Mouse (Mus musculus) lung, embryonic 15.5 days (tissue): Measurements from ENCODE around the gene Prkar1a. TPM values are rescaled to one million over a fixed set of nuclear protein-coding genes. Genes with fewer than 3 reads are reported as not detected.

Experiments used
- ATAC-seq: fragments of 200-750 bp; cut with Nextera tagmentation; 2 replicates; pipeline ENCODE4 v1.8.0; 2017; ENCODE audit warnings: moderate number of reproducible peaks, borderline replicate concordance; ENCODE audit not compliant: low FRiP score, low TSS enrichment; ENCODE audit errors: extremely low read depth
- H3K27ac ChIP-seq: fragments of 300-500 bp; sonication (generic); 2 replicates; pipeline ENCODE4 v1.5.1; 2015; ENCODE audit warnings: moderate library complexity, mild to moderate bottlenecking, inconsistent platforms
- H3K27me3 ChIP-seq: fragments of 300-500 bp; sonication (generic); 2 replicates; pipeline ENCODE4 v1.6.1; 2015; ENCODE audit warnings: inconsistent platforms
- H3K36me3 ChIP-seq: fragments of 300-500 bp; sonication (generic); 2 replicates; pipeline ENCODE4 v1.6.1; 2015; ENCODE audit warnings: inconsistent platforms
- H3K4me1 ChIP-seq: fragments of 300-500 bp; sonication (generic); 2 replicates; pipeline ENCODE4 v1.6.1; 2015; ENCODE audit warnings: inconsistent platforms
- H3K4me2 ChIP-seq: fragments of 300-500 bp; sonication (generic); 2 replicates; pipeline ENCODE4 v1.6.1; 2015; ENCODE audit warnings: inconsistent platforms, mild to moderate bottlenecking, moderate library complexity
- H3K4me3 ChIP-seq: fragments of 300-500 bp; sonication (generic); 2 replicates; pipeline ENCODE4 v1.5.1; 2015; ENCODE audit warnings: mild to moderate bottlenecking, inconsistent platforms
- H3K9ac ChIP-seq: fragments of 300-500 bp; sonication (generic); 2 replicates; pipeline ENCODE4 v1.6.1; 2015; ENCODE audit warnings: inconsistent platforms
- H3K9me3 ChIP-seq: fragments of 300-500 bp; sonication (generic); 2 replicates; pipeline ENCODE4 v1.6.1; 2016; ENCODE audit warnings: inconsistent platforms
- WGBS: fragments of 180-500 bp; shearing (Covaris S2); methylation state at CpG from one replicate; pipeline ENCODE4 v1.1.7; 2015; 5-methylcytosine and 5-hydroxymethylcytosine counted together
- polyA plus RNA-seq: library from polyadenylated mRNA; unstranded; fragments of >200 nt; fragmentation: Nextera tagmentation; extraction: Ambion mirVana; gene quantifications from 2 replicates; pipeline ENCODE4 v1.2.1, GENCODE M21; 2015

Gene Prkar1a
- polyA plus RNA-seq, 1 experiment from 2014 or later = 400 TPM

DNA sequence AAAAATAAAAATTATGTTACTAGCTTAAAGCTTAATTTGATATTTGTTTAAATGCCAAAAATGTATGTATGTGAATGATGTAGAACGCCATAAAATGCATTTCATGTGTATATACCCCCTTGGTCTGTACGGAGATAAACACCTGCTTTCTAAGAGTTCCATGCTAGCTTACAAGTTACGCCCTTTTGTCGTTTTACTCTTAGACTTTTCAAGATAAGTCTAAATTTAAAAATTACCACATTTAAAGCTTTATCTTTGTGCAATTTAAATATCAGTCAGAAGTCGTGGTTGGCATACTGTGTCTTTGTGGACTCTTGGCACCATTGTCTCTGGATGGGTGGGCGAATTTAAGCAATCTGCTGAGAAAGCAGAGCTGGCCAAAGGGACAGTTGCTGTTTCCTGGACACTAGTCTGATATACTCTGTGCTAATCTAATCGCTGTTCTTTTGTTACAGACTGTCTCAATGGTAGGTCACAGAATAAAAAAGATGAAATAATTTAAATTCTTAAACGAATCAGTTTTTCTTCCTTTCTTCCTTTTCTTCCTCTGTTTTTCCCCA lies 20.0 kb downstream of the Prkar1a start:
- Histone ChIP-seq H3K9me3 (no peaks in the 10 kb centered on the region), H3K27ac (no peak overlapping the region), H3K4me3 (no peak overlapping the region), H3K4me1 (peaks cover 13% of the 10 kb centered on the region), H3K36me3 (peaks cover 54% of the 10 kb centered on the region), H3K27me3 (no peaks in the 10 kb centered on the region), H3K9ac (no peak overlapping the region), H3K4me2 (no peak overlapping the region)
- WGBS = 86% methylated on average over 8 of the region's 8 CpGs
- no peak for ATAC-seq

DNA sequence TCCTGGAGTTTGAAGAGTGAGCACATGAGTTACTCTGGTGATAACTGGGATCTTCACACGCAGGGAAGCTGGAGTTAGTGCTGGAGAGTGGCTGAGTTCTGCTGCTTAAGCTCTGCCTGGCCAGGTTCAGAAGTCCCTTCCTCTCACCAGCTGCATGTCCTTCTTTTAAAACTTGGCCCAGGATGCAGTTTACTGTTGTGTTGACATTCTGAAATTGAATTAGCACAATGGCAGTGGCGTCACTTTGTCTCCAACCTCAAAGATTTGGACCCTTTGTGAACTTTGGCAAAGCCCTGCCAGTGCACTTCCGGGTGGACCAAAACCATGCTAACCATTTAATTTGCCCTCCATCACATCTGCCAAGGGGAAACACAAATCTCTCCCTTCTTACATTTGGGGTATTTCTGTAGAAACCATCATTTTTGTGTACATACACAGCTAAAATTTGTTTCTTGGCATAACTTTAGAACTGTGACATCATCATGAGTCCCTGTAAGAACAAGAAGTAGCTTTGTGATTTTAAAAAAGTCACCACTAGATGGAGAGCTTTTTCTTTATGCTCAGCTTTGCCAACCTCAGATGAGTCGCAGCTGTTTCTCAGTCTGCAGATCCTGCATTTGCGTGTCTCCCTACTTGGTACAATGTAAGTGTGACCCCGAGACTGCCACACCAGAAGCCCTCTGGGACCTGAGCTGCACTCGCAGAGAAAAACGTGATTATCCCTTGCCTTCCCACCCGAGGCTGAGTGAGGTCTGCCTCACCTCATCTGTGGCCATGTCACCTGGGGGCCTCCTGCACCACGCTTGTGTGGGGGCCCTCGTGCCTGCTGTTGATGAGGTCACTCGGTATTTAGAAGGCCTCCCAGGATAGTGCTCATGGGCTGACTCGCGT lies 21.1 kb downstream of the Prkar1a start:
- peaks cover 13% of the 10 kb centered on the region for H3K4me1 ChIP-seq
- peaks cover 45% of the 10 kb centered on the region for H3K36me3 ChIP-seq
- H3K4me3 ChIP-seq = no peak overlapping the region
- no peaks in the 10 kb centered on the region for H3K27me3 ChIP-seq
- H3K4me2 ChIP-seq = no peak overlapping the region
- no peak overlapping the region for H3K9ac ChIP-seq
- H3K27ac ChIP-seq = peak overlapping the region; percentile 58
- 47% methylated on average over 14 of the region's 14 CpGs for WGBS
- H3K9me3 ChIP-seq = no peaks in the 10 kb centered on the region
- peak; percentile 67; the same call in 1 of the 2 replicates for ATAC-seq

DNA sequence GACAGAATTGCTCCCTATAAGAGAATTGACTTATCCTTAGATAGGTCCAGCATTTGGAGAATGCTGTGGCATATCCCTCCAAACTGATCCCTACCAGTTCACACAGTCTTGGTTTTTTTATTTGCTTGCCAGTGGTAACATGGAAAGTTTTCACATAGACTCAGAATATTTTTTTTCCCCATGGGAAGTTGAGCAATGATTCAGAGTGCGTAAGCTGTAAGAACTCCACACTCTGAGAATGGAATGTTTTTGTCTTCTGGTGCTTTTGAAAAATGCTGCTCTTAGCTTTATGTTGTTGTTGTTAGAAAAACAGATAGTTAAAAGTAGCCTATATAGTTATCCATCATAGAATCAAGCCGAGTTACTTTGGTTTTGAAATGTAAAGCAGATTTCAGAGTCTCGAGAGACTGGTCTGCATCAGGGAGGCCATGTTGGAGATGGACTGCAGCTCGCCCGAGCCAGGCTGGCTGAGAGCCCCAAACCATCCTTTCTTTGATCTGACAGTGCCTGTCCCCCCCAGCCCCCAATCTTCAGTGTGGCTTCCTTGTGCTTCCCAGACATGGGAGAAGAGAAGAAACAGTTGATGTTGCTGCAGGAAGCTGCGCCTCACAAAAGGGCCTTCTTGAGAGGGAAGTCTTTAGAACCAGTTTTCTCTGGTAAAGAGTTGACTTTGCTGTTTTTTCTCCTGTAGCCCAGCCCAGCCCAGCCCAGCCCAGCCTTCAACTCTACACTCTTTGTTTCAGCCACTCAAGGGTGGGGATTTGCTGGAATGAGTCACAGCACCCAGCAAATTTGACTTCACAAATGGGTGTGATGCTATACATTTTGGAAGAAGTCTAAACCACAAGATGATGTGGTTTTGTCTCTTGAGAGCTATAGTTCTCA lies 22.2 kb downstream of the Prkar1a start:
- 0 out of 2 replicates have a peak, but pooled peaks have one; percentile 24 for ATAC-seq
- Histone ChIP-seq H3K4me3 (no peak overlapping the region), H3K36me3 (peaks cover 34% of the 10 kb centered on the region), H3K9ac (no peak overlapping the region), H3K27me3 (no peaks in the 10 kb centered on the region), H3K4me1 (peaks cover 13% of the 10 kb centered on the region), H3K27ac (peak overlapping the region; percentile 58), H3K9me3 (no peaks in the 10 kb centered on the region), H3K4me2 (no peak overlapping the region)
- WGBS = 57% methylated on average over 6 of the region's 6 CpGs

DNA sequence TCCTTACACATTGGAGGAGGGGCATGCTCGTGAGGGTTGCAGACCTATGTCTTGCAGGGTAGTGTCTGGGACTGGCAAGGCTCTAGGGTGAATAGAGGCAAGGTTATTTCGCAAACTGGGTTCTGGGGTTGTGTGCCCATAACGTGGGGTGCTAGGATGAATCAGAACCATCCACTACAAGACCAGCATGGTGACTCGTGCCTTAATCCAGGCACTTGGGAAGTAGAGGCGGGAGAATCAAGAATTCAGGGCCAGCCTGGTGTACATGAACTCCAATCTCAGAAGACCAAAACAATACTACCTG lies 22.8 kb downstream of the Prkar1a start:
- H3K4me2 ChIP-seq = no peak overlapping the region
- no peak for ATAC-seq
- H3K4me3 ChIP-seq = no peak overlapping the region
- no peak overlapping the region for H3K27ac ChIP-seq
- peaks cover 13% of the 10 kb centered on the region for H3K4me1 ChIP-seq
- no peaks in the 10 kb centered on the region for H3K27me3 ChIP-seq
- WGBS = 86% methylated on average over 5 of the region's 5 CpGs
- peaks cover 28% of the 10 kb centered on the region for H3K36me3 ChIP-seq
- H3K9me3 ChIP-seq = no peaks in the 10 kb centered on the region
- H3K9ac ChIP-seq = no peak overlapping the region

DNA sequence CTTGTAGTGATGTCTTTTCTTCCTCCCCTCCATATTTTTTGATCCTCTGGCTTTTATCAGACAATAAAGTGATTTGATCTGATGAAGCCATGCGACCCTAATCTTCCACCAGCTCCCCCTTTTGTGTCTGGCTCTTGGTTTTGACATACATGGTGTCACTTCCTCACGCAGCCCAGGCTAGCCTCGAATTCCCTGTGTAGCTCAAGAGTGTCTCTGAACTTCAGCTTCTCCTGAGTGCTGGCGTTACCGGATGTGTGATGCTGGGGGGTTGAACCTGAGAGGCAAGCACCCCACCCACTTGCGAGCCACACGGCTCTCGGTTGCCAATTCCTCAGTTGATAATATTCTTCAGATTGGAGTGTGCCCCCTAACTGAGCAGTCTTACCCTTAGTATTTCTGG lies 23.2 kb downstream of the Prkar1a start:
- Histone ChIP-seq H3K27ac (no peak overlapping the region), H3K4me3 (no peak overlapping the region)

DNA sequence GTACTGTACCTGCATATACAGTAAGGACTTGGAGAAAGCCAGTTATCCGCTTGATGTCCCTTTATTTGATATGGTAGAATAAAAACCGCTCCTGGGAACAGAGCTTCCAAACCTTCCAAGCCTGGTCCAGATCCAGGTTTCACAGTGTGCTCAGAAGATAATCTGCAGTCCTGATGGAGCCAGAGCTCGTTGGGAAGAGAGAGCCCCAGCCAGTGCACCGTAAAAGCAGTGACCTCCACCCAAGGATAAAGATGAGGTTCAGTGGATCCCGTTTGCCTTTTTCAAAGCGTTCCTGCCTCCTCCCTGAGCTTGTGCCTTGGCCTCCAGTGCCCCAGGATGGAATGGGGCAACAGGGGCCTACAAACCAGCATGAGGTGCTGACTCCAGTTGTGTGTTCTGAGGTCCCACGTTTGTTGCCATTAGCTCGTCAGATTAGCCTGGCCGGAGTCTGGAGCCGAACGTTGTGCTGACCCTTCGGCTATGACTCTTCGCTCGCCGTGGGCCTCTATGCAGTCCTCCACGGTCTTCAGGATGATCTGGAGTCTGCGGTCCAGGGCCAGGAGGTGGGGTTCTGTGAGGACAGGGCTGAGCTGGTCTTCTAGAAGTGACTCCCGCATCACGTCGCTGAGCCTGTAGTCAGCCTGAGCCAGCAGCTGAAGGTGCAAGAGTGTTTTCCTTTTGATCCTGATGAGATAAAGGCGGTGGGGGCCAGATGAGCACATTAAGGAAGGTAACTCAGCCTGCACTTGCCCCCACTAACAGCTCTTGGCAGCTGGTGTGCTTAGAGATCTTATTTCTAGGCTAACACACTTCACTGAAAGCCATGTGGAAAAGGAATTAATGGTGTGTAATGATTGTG lies 23.9 kb downstream of the Prkar1a start:
- H3K9ac ChIP-seq = no peak overlapping the region
- no peak overlapping the region for H3K4me2 ChIP-seq
- ATAC-seq = no peak
- whole genome bisulfite sequencing = 56% methylated on average over 21 of the region's 21 CpGs
- H3K27me3 ChIP-seq = no peaks in the 10 kb centered on the region
- H3K36me3 ChIP-seq = peaks cover 17% of the 10 kb centered on the region
- H3K4me3 ChIP-seq = no peak overlapping the region
- no peak overlapping the region for H3K27ac ChIP-seq
- H3K9me3 ChIP-seq = no peaks in the 10 kb centered on the region
- peaks cover 13% of the 10 kb centered on the region for H3K4me1 ChIP-seq

More for the DNA sequence above, 23.2 kb downstream of the Prkar1a start:
- H3K9ac ChIP-seq = no peak overlapping the region
- H3K27me3 ChIP-seq = no peaks in the 10 kb centered on the region
- no peak for ATAC-seq
- WGBS = 84% methylated on average over 8 of the region's 8 CpGs
- no peaks in the 10 kb centered on the region for H3K9me3 ChIP-seq
- H3K4me2 ChIP-seq = no peak overlapping the region
- peaks cover 24% of the 10 kb centered on the region for H3K36me3 ChIP-seq
- peaks cover 13% of the 10 kb centered on the region for H3K4me1 ChIP-seq

DNA sequence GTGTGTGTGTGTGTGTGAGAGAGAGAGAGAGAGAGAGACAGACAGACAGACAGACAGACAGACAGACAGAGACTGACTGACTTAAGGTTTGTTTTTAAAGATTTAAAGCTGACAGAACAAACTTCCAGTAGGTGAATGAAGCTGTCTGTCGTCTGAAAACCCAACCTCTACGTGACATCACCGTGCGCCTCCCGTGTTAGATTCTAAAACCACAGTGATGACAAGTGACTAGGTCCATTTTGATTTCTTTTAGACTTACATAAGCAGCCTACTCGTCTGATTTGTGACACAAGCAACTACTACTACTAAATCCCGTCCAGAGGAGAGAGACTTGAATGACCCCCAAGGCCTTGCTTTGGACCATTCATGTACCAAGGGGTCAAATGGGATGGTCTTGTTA lies 24.5 kb downstream of the Prkar1a start:
- no peak overlapping the region for H3K4me2 ChIP-seq
- H3K9me3 ChIP-seq = no peaks in the 10 kb centered on the region
- WGBS = 73% methylated on average over 7 of the region's 7 CpGs
- H3K36me3 ChIP-seq = peaks cover 10% of the 10 kb centered on the region; the same call in 1 of the 2 replicates
- ATAC-seq = no peak
- H3K27me3 ChIP-seq = no peaks in the 10 kb centered on the region
- H3K27ac ChIP-seq = no peak overlapping the region
- peaks cover 13% of the 10 kb centered on the region for H3K4me1 ChIP-seq
- H3K9ac ChIP-seq = no peak overlapping the region
- H3K4me3 ChIP-seq = no peak overlapping the region

DNA sequence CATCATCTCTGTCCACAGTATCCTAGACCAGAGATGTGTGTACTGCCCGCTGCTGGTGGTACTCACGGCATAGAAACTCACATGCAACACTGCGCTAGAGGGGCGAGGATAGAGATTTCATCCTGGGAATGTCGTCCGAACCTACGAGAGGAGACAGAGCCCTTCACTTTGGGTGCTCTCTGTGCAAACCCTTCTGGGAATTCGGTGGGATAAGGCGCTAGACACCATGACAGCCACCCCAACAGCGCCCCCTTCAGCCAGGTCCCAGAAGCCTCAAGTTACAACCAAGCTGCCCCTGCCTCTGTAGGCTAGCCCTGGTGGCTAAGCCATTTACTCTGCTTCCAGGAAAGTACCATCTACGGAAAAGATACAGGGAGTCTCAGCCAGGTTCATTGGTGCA lies 25.3 kb downstream of the Prkar1a start:
- Histone ChIP-seq H3K4me1 (peaks cover 13% of the 10 kb centered on the region), H3K9ac (no peak overlapping the region), H3K36me3 (peaks cover 6% of the 10 kb centered on the region; the same call in 1 of the 2 replicates), H3K9me3 (no peaks in the 10 kb centered on the region), H3K4me2 (no peak overlapping the region), H3K4me3 (no peak overlapping the region), H3K27me3 (no peaks in the 10 kb centered on the region), H3K27ac (no peak overlapping the region)
- ATAC-seq = no peak
- WGBS = 76% methylated on average over 11 of the region's 11 CpGs

DNA sequence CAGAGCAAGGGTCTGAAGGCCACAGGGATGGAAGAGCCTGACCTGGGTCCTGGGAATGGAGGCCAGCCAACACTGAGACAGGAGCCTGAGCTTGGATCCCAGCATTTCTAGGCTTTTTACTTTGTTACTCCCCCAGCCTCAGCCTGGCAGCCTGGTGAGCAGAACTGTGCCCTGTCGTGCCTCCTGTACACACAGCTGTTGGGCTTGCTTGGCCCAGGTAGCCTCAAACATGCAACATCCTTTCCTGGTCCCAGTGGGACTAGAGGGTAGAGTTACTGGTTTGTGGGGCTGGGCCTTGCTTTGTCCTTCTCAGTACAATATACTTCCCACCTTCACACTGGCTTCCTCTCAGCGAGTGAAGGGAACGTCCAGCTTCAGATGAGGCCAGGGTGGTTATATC lies 26.0 kb downstream of the Prkar1a start:
- H3K36me3 ChIP-seq = peaks cover under 1% of the 10 kb centered on the region; the same call in 1 of the 2 replicates
- H3K4me1 ChIP-seq = peaks cover 13% of the 10 kb centered on the region
- H3K9me3 ChIP-seq = no peaks in the 10 kb centered on the region
- H3K27me3 ChIP-seq = no peaks in the 10 kb centered on the region
- H3K4me3 ChIP-seq = no peak overlapping the region
- no peak overlapping the region for H3K27ac ChIP-seq
- 77% methylated on average over 3 of the region's 3 CpGs for WGBS
- no peak overlapping the region for H3K9ac ChIP-seq
- no peak for ATAC-seq
- H3K4me2 ChIP-seq = no peak overlapping the region

DNA sequence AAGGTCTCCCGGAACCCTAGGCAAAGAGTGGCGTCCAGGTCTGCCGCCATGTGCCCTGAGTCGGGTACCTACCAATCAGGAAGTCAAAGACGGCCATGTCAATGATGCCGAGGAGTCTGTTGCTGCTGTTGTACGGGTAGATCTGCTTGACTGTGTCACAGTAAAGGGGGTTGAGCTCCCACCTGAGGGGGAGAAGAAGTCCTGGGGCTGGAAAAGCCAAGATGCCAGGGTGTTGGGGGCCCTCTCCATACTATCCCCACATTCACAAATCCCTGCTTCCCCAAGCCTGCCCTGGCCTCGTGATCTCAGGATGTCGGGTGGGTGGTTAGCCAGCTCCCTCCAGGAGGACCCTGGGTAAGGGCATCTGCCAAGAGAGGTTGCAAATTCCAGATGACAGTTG lies 26.6 kb downstream of the Prkar1a start:
- Histone ChIP-seq H3K27me3 (no peaks in the 10 kb centered on the region), H3K4me3 (no peak overlapping the region), H3K9ac (no peak overlapping the region), H3K4me2 (no peak overlapping the region), H3K27ac (no peak overlapping the region), H3K36me3 (no peaks in the 10 kb centered on the region), H3K9me3 (no peaks in the 10 kb centered on the region), H3K4me1 (peaks cover 12% of the 10 kb centered on the region)
- ATAC-seq = no peak
- whole genome bisulfite sequencing = 86% methylated on average over 9 of the region's 9 CpGs
